Mouse (Mus musculus): Measurements from ENCODE around the gene Otor. TPM values are rescaled to one million over a fixed set of nuclear protein-coding genes. Genes with fewer than 3 reads are reported as not detected.

The Otor gene
- polyA plus RNA-seq, 1 experiment from 2014 or later: 0.30 TPM

Other genes with a start within 250 kb of the Otor start
- 5.7 and 5.8 TPM in 2 replicates for gene Kif16b, start 176.9 kb upstream of the Otor start, polyA plus RNA-seq (2016; fragmentation: Nextera tagmentation; extraction: Ambion mirVana)
- 47.8 and 48.7 TPM in 2 replicates for gene Snrpb2, start 15.4 kb upstream of the Otor start, polyA plus RNA-seq (2016; fragmentation: Nextera tagmentation; extraction: Ambion mirVana)